Mouse (Mus musculus) stomach, embryonic 16.5 days (tissue): ENCODE measurements around the gene Atg10. TPM values are rescaled to one million over a fixed set of nuclear protein-coding genes. Genes with fewer than 3 reads are reported as not detected.
A peak's percentile ranks its signal among the peaks of the same experiment; 100 is the strongest.

ENCODE experiments used
- ATAC-seq: fragments of 200-750 bp; cut with Nextera tagmentation; 2 replicates; pipeline ENCODE4 v1.8.0; 2017; ENCODE audit warnings: moderate number of reproducible peaks, moderate TSS enrichment; ENCODE audit not compliant: insufficient read depth, low FRiP score
- H3K27ac ChIP-seq: fragments of 300-500 bp; sonication (generic); 2 replicates; pipeline ENCODE4 v1.5.1; 2014; ENCODE audit warnings: low read length
- H3K27me3 ChIP-seq: fragments of 300-500 bp; sonication (generic); 2 replicates; pipeline ENCODE4 v1.6.1; 2014; ENCODE audit warnings: low read length, control low read depth, mixed read lengths; ENCODE audit not compliant: control insufficient read depth, insufficient read depth
- H3K36me3 ChIP-seq: fragments of 300-500 bp; sonication (generic); 2 replicates; pipeline ENCODE4 v1.6.1; 2014; ENCODE audit warnings: low read length; ENCODE audit not compliant: control insufficient read depth, insufficient read depth
- H3K4me1 ChIP-seq: fragments of 300-500 bp; sonication (generic); 2 replicates; pipeline ENCODE4 v1.6.1; 2014; ENCODE audit warnings: low read length, control low read depth, mixed read lengths; ENCODE audit not compliant: control insufficient read depth, insufficient read depth
- H3K4me2 ChIP-seq: fragments of 300-500 bp; sonication (generic); 2 replicates; pipeline ENCODE4 v1.6.1; 2014; ENCODE audit warnings: low read depth, low read length, mixed read lengths
- H3K4me3 ChIP-seq: fragments of 300-500 bp; sonication (generic); replicated peaks from 2 replicates; pipeline ENCODE4 v1.5.1; 2014; ENCODE audit warnings: mild to moderate bottlenecking, low read length
- H3K9ac ChIP-seq: fragments of 300-500 bp; sonication (generic); 2 replicates; pipeline ENCODE4 v1.6.1; 2014; ENCODE audit warnings: low read length
- H3K9me3 ChIP-seq: fragments of 300-500 bp; sonication (generic); replicated peaks from 2 replicates; pipeline ENCODE4 v1.6.1; 2016; ENCODE audit warnings: low read length, control low read depth; ENCODE audit not compliant: control insufficient read depth
- WGBS: fragments of 180-500 bp; shearing (Covaris S2); extraction: QIAGEN DNeasy Blood & Tissue Kit; methylation state at CpG from one replicate; pipeline ENCODE4 v1.1.7; 2014; 5-methylcytosine and 5-hydroxymethylcytosine counted together
- polyA plus RNA-seq: library from polyadenylated mRNA; unstranded; fragments of >200 nt; fragmentation: Nextera tagmentation; extraction: Ambion mirVana; gene quantifications from 2 replicates; pipeline ENCODE4 v1.2.1, GENCODE M21; 2015

The Atg10 gene
- polyA plus RNA-seq, 1 experiment from 2014 or later = 15.2 TPM

GRCm38 (mm10) chr13:90913675-90914192, 310.0 kb downstream of the Atg10 start:
- Histone ChIP-seq H3K4me3 (no peak overlapping the region), H3K9ac (no peak overlapping the region), H3K4me1 (no peaks in the 10 kb centered on the region), H3K4me2 (no peak overlapping the region), H3K9me3 (no peaks in the 10 kb centered on the region), H3K36me3 (no peaks in the 10 kb centered on the region), H3K27ac (no peak overlapping the region), H3K27me3 (no peaks in the 10 kb centered on the region)
- WGBS = 61% methylated on average over 7 of the region's 7 CpGs
- ATAC-seq = no peak

- 79% methylated on average over 17 of the region's 17 CpGs for WGBS
- ATAC-seq = no peak
- H3K36me3 ChIP-seq = no peaks in the 10 kb centered on the region
Observed at GRCm38 (mm10) chr13:90912760-90913674, 310.8 kb downstream of the Atg10 start.

GRCm38 (mm10) chr13:90907376-90907775, 316.4 kb downstream of the Atg10 start:
- no peak for ATAC-seq

More at GRCm38 (mm10) chr13:90912760-90913674, 310.8 kb downstream of the Atg10 start:
- Histone ChIP-seq H3K9ac (no peak overlapping the region), H3K27me3 (no peaks in the 10 kb centered on the region), H3K4me1 (no peaks in the 10 kb centered on the region), H3K9me3 (no peaks in the 10 kb centered on the region), H3K4me3 (no peak overlapping the region), H3K4me2 (no peak overlapping the region), H3K27ac (no peak overlapping the region)

GRCm38 (mm10) chr13:90905176-90905575, 318.6 kb downstream of the Atg10 start, which contains the start of gene Atp6ap1l:
Gene Atp6ap1l, minus strand, starts transcription at chr13:90905355.
- Histone ChIP-seq H3K4me2 (no peak within 1 kb of the TSS), H3K9me3 (no peaks in the 10 kb centered on the region), H3K4me1 (no peaks in the 10 kb centered on the region), H3K36me3 (no peaks in the 10 kb centered on the region), H3K27ac (no peak within 1 kb of the TSS), H3K27me3 (no peaks in the 10 kb centered on the region), H3K4me3 (no peak within 1 kb of the TSS), H3K9ac (no peak within 1 kb of the TSS)
- 90% methylated on average over 5 of the region's 5 CpGs for WGBS
- no peak for ATAC-seq

More at GRCm38 (mm10) chr13:90907376-90907775, 316.4 kb downstream of the Atg10 start:
- H3K27ac ChIP-seq = no peak overlapping the region
- no peak overlapping the region for H3K4me3 ChIP-seq
- H3K27me3 ChIP-seq = no peaks in the 10 kb centered on the region
- 83% methylated on average over 12 of the region's 12 CpGs for WGBS
- no peaks in the 10 kb centered on the region for H3K9me3 ChIP-seq
- no peaks in the 10 kb centered on the region for H3K36me3 ChIP-seq
- no peak overlapping the region for H3K9ac ChIP-seq
- no peak overlapping the region for H3K4me2 ChIP-seq
- no peaks in the 10 kb centered on the region for H3K4me1 ChIP-seq

GRCm38 (mm10) chr13:90896821-90897220, 326.9 kb downstream of the Atg10 start:
- WGBS = 93% methylated on average over 12 of the region's 12 CpGs
- H3K4me3 ChIP-seq = no peak overlapping the region
- H3K4me2 ChIP-seq = no peak overlapping the region
- no peak for ATAC-seq
- no peaks in the 10 kb centered on the region for H3K27me3 ChIP-seq
- no peaks in the 10 kb centered on the region for H3K36me3 ChIP-seq
- H3K9me3 ChIP-seq = no peaks in the 10 kb centered on the region
- no peaks in the 10 kb centered on the region for H3K4me1 ChIP-seq
- no peak overlapping the region for H3K27ac ChIP-seq
- H3K9ac ChIP-seq = no peak overlapping the region

- Histone ChIP-seq H3K4me3 (no peak overlapping the region), H3K27me3 (no peaks in the 10 kb centered on the region), H3K4me2 (no peak overlapping the region), H3K4me1 (no peaks in the 10 kb centered on the region), H3K27ac (no peak overlapping the region), H3K9me3 (no peaks in the 10 kb centered on the region), H3K36me3 (no peaks in the 10 kb centered on the region), H3K9ac (no peak overlapping the region)
- WGBS = 57% methylated on average over 2 of the region's 2 CpGs
- ATAC-seq = no peak
Observed at GRCm38 (mm10) chr13:90896098-90896497, 327.7 kb downstream of the Atg10 start.

GRCm38 (mm10) chr13:90894819-90895218, 328.9 kb downstream of the Atg10 start:
- Histone ChIP-seq H3K4me3 (no peak overlapping the region), H3K9me3 (no peaks in the 10 kb centered on the region), H3K4me1 (no peaks in the 10 kb centered on the region), H3K27me3 (no peaks in the 10 kb centered on the region), H3K9ac (no peak overlapping the region), H3K36me3 (no peaks in the 10 kb centered on the region), H3K27ac (no peak overlapping the region), H3K4me2 (no peak overlapping the region)
- 87% methylated on average over 4 of the region's 4 CpGs for WGBS
- no peak for ATAC-seq

- H3K9ac ChIP-seq = no peak overlapping the region
- H3K9me3 ChIP-seq = no peaks in the 10 kb centered on the region
- no peak overlapping the region for H3K4me3 ChIP-seq
- no peaks in the 10 kb centered on the region for H3K27me3 ChIP-seq
- H3K27ac ChIP-seq = no peak overlapping the region
- ATAC-seq = no peak
- H3K36me3 ChIP-seq = no peaks in the 10 kb centered on the region
- H3K4me1 ChIP-seq = peaks cover 8% of the 10 kb centered on the region; the same call in 1 of the 2 replicates
- 82% methylated on average over 5 of the region's 5 CpGs for WGBS
- no peak overlapping the region for H3K4me2 ChIP-seq
Observed at GRCm38 (mm10) chr13:90890111-90890510, 333.7 kb downstream of the Atg10 start.

- H3K9ac ChIP-seq = peak overlapping the region; percentile 56; the same call in 1 of the 2 replicates
- peak; percentile 44; the same call in 1 of the 2 replicates for ATAC-seq
- H3K27ac ChIP-seq = no peak overlapping the region
- no peaks in the 10 kb centered on the region for H3K27me3 ChIP-seq
- H3K4me1 ChIP-seq = peaks cover 8% of the 10 kb centered on the region; the same call in 1 of the 2 replicates
- under 1% methylated on average over 18 of the region's 18 CpGs for WGBS
- peak overlapping the region; percentile 53 for H3K4me3 ChIP-seq
- no peaks in the 10 kb centered on the region for H3K9me3 ChIP-seq
- H3K36me3 ChIP-seq = no peaks in the 10 kb centered on the region
- peak overlapping the region; percentile 85 for H3K4me2 ChIP-seq
Observed at GRCm38 (mm10) chr13:90886568-90886983, 337.2 kb downstream of the Atg10 start.
